Mouse (Mus musculus): ENCODE results near the gene Hist1h2bl. TPM values are rescaled to one million over a fixed set of nuclear protein-coding genes. Genes with fewer than 3 reads are reported as not detected.
A peak's percentile ranks its signal among the peaks of the same experiment; 100 is the strongest.
"Not testable (repeated sequence)": the region's sequence is repeated elsewhere in the genome, so short reads cannot be mapped to it uniquely, and the experiment has no call there.

Hist1h2bl gene
- 1.6 and 1.7 TPM in 2 replicates for polyA plus RNA-seq (2016; fragmentation: Nextera tagmentation; extraction: Ambion mirVana)

DNA sequence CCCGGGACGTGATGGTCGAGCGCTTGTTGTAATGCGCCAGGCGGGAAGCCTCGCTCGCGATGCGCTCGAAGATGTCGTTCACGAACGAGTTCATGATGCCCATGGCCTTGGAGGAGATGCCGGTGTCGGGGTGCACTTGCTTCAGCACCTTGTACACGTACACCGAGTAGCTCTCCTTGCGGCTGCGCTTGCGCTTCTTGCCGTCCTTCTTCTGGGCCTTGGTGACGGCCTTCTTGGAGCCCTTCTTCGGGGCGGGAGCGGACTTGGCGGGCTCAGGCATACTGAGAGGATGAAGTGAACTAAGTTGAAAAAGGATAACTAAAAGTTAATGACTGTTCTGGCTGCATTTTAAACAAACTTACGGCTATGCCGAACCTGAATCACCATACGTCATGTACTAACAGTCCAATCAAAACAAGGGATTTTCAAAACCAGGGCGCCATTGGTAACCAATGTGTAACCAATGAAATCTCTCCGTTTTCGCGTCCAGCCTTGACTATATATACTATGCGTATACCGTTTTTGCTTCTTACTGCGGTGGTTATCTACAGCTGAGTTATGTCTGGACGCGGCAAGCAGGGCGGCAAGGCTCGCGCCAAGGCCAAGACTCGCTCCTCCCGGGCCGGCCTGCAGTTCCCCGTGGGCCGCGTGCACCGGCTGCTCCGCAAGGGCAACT, at the start of gene Hist1h2bl, which contains the start of gene Hist1h2ai:
Hist1h2bl (minus strand) TSS at position 280 of the 676 bp plus-strand sequence.
Hist1h2ai (plus strand) TSS at position 559 of the 676 bp plus-strand sequence.
- ATAC-seq (ENCODE audit: low FRiP score, low read depth): peak; percentile 91
- under 1% methylated on average over 38 of the region's 50 CpGs for WGBS
- H3K9me3 ChIP-seq; H3K27me3 ChIP-seq (replicated peaks); H3K36me3 ChIP-seq: not testable (repeated sequence)
- peak within 1 kb of the TSS; percentile 74 for H3K4me2 ChIP-seq (replicated peaks)
- H3K4me3 ChIP-seq: peak within 1 kb of the TSS; percentile 44
- peak within 1 kb of the TSS; percentile 88 for H3K27ac ChIP-seq
- H3K9ac ChIP-seq: peak within 1 kb of the TSS; percentile 69
- H3K4me1 ChIP-seq: peaks cover 19% of the 10 kb centered on the region

- 65% methylated on average over 1 of the region's 1 CpGs for whole genome bisulfite sequencing
- H3K4me2 ChIP-seq (replicated peaks): peak overlapping the region; percentile 42; the same call in 1 of the 2 replicates
Measured at GRCm38 (mm10) chr13:21755707-21756106, 39.8 kb upstream of the Hist1h2bl start.

GRCm38 (mm10) chr13:21754294-21755001, 38.5 kb upstream of the Hist1h2bl start:
- not testable (repeated sequence) for H3K4me1 ChIP-seq; H3K36me3 ChIP-seq; H3K9me3 ChIP-seq; H3K27me3 ChIP-seq (replicated peaks)
- peak; percentile 11 for ATAC-seq (ENCODE audit: low FRiP score, low read depth)
- peak overlapping the region; percentile 35 for H3K4me3 ChIP-seq
- 0% methylated on average over 26 of the region's 26 CpGs for WGBS
- H3K27ac ChIP-seq: peak overlapping the region; percentile 50; the same call in 1 of the 2 replicates
- H3K4me2 ChIP-seq (replicated peaks): peak overlapping the region; percentile 67
- peak overlapping the region; percentile 52 for H3K9ac ChIP-seq

More at GRCm38 (mm10) chr13:21755707-21756106, 39.8 kb upstream of the Hist1h2bl start:
- ATAC-seq (ENCODE audit: low FRiP score, low read depth): no peak
- H3K4me3 ChIP-seq: no peak overlapping the region
- H3K36me3 ChIP-seq: no peaks in the 10 kb centered on the region
- H3K27ac ChIP-seq: no peak overlapping the region
- H3K9ac ChIP-seq: no peak overlapping the region
- H3K4me1 ChIP-seq: peaks cover 3% of the 10 kb centered on the region; the same call in 1 of the 2 replicates
- H3K9me3 ChIP-seq: no peaks in the 10 kb centered on the region
- H3K27me3 ChIP-seq (replicated peaks): no peaks in the 10 kb centered on the region

DNA sequence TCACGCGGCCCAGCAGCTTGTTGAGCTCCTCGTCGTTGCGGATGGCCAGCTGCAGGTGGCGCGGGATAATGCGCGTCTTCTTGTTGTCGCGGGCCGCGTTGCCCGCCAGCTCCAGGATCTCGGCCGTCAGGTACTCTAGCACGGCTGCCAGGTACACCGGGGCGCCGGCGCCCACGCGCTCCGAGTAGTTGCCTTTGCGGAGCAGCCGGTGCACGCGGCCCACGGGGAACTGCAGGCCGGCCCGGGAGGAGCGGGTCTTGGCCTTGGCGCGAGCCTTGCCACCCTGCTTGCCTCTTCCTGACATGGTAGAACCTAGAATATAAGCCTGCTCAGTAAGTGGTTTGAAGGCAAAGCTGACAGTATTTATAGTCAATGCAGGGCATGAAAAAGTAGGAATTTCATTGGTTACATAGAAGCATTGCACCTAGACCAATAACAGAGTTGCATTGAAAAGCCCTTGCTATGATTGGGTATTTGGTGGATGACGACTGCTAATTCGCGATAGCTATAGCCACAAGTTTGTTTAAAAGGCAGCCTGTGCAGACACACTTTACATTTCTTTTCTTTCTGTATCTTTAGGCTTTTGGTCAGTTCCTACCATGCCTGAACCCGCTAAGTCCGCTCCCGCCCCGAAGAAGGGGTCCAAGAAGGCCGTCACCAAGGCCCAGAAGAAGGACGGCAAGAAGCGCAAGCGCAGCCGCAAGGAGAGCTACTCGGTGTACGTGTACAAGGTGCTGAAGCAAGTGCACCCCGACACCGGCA, 37.8 kb upstream of the Hist1h2bl start, which contains the start of the genes Hist1h2ak and Hist1h2bn:
Hist1h2ak (minus strand) TSS at position 304 of the 762 bp plus-strand sequence.
Hist1h2bn (plus strand) TSS at position 600 of the 762 bp plus-strand sequence.
- ATAC-seq (ENCODE audit: low FRiP score, low read depth): peak; percentile 93
- under 1% methylated on average over 50 of the region's 50 CpGs for WGBS
- H3K9me3 ChIP-seq; H3K27me3 ChIP-seq (replicated peaks); H3K36me3 ChIP-seq: not testable (repeated sequence)
- peak within 1 kb of the TSS; percentile 84 for H3K27ac ChIP-seq
- peak within 1 kb of the TSS; percentile 67 for H3K4me2 ChIP-seq (replicated peaks)
- H3K9ac ChIP-seq: peak within 1 kb of the TSS; percentile 55
- H3K4me1 ChIP-seq: peaks cover 12% of the 10 kb centered on the region
- H3K4me3 ChIP-seq: peak within 1 kb of the TSS; percentile 43

GRCm38 (mm10) chr13:21753051-21753523, 37.1 kb upstream of the Hist1h2bl start:
- Histone ChIP-seq H3K27me3 (replicated peaks) (no peaks in the 10 kb centered on the region), H3K4me1 (peaks cover 12% of the 10 kb centered on the region), H3K9me3 (no peaks in the 10 kb centered on the region), H3K27ac (peak overlapping the region; percentile 84), H3K4me3 (peak overlapping the region; percentile 43), H3K36me3 (no peaks in the 10 kb centered on the region), H3K9ac (peak overlapping the region; percentile 55), H3K4me2 (replicated peaks) (peak overlapping the region; percentile 67)
- ATAC-seq (ENCODE audit: low FRiP score, low read depth): no peak
- 2% methylated on average over 10 of the region's 10 CpGs for WGBS

GRCm38 (mm10) chr13:21752356-21752755, 36.4 kb upstream of the Hist1h2bl start:
- 43% methylated on average over 3 of the region's 3 CpGs for WGBS
- no peak overlapping the region for H3K4me3 ChIP-seq
- no peak overlapping the region for H3K27ac ChIP-seq
- H3K27me3 ChIP-seq (replicated peaks): no peaks in the 10 kb centered on the region
- peak overlapping the region; percentile 67 for H3K4me2 ChIP-seq (replicated peaks)
- no peaks in the 10 kb centered on the region for H3K9me3 ChIP-seq
- H3K4me1 ChIP-seq: peaks cover 12% of the 10 kb centered on the region
- no peak for ATAC-seq (ENCODE audit: low FRiP score, low read depth)
- no peaks in the 10 kb centered on the region for H3K36me3 ChIP-seq
- no peak overlapping the region for H3K9ac ChIP-seq

GRCm38 (mm10) chr13:21751827-21752226, 35.9 kb upstream of the Hist1h2bl start:
- Histone ChIP-seq H3K9ac (no peak overlapping the region), H3K4me3 (no peak overlapping the region), H3K4me1 (peaks cover 12% of the 10 kb centered on the region), H3K27me3 (replicated peaks) (no peaks in the 10 kb centered on the region), H3K27ac (no peak overlapping the region), H3K4me2 (replicated peaks) (peak overlapping the region; percentile 67; the same call in 1 of the 2 replicates), H3K36me3 (no peaks in the 10 kb centered on the region), H3K9me3 (no peaks in the 10 kb centered on the region)
- no peak for ATAC-seq (ENCODE audit: low FRiP score, low read depth)
- 79% methylated on average over 3 of the region's 3 CpGs for WGBS

- H3K4me2 ChIP-seq (replicated peaks): peak overlapping the region; percentile 25; the same call in 1 of the 2 replicates
- H3K9me3 ChIP-seq: no peaks in the 10 kb centered on the region
- H3K27me3 ChIP-seq (replicated peaks): no peaks in the 10 kb centered on the region
- ATAC-seq (ENCODE audit: low FRiP score, low read depth): no peak
- H3K27ac ChIP-seq: no peak overlapping the region
- H3K4me3 ChIP-seq: no peak overlapping the region
- H3K36me3 ChIP-seq: no peaks in the 10 kb centered on the region
- peaks cover 12% of the 10 kb centered on the region for H3K4me1 ChIP-seq
- H3K9ac ChIP-seq: no peak overlapping the region
Measured at GRCm38 (mm10) chr13:21751417-21751816, 35.5 kb upstream of the Hist1h2bl start.

DNA sequence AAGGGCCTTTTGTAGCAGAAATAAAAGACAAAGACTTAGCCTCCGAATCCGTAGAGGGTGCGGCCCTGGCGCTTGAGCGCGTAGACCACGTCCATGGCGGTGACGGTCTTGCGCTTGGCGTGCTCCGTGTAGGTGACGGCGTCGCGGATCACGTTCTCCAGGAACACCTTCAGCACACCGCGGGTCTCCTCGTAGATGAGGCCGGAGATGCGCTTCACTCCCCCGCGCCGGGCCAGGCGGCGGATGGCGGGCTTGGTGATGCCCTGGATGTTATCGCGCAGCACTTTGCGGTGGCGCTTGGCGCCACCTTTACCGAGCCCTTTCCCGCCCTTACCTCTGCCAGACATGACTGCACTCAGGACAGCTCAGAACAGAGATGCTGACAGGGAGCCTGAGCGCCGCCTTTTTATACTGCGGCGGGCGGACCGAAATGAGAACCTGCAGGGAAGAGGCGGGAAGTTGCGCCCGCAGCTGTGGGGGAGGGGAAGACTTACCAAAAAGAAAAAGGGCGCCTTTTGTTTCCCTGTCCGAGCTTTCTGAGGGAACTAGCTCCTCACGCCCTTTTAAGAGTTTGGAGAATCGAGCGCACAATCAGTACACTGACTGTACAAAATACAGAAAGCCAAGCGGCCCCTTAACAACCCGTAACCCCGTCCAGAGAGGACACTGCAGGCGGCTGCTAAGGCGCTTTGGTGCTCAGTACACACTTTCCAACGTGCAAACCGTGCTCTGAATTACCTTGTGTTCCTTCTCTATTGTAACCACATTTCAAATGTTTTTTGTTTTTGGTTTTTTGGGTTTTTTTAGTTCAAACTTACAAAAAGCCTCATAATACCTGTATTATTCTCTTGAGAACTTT, 34.4 kb upstream of the Hist1h2bl start, which contains the start of gene Hist1h4k:
Hist1h4k (minus strand) TSS at position 347 of the 859 bp plus-strand sequence.
- not testable (repeated sequence) for H3K27me3 ChIP-seq (replicated peaks); H3K36me3 ChIP-seq; H3K9me3 ChIP-seq
- H3K4me3 ChIP-seq: peak within 1 kb of the TSS; percentile 51
- peak within 1 kb of the TSS; percentile 85 for H3K4me2 ChIP-seq (replicated peaks)
- H3K4me1 ChIP-seq: peaks cover 12% of the 10 kb centered on the region
- peak within 1 kb of the TSS; percentile 72; the same call in 1 of the 2 replicates for H3K27ac ChIP-seq
- peak within 1 kb of the TSS; percentile 68 for H3K9ac ChIP-seq
- ATAC-seq (ENCODE audit: low FRiP score, low read depth): peak; percentile 79
- WGBS: under 1% methylated on average over 47 of the region's 56 CpGs

DNA sequence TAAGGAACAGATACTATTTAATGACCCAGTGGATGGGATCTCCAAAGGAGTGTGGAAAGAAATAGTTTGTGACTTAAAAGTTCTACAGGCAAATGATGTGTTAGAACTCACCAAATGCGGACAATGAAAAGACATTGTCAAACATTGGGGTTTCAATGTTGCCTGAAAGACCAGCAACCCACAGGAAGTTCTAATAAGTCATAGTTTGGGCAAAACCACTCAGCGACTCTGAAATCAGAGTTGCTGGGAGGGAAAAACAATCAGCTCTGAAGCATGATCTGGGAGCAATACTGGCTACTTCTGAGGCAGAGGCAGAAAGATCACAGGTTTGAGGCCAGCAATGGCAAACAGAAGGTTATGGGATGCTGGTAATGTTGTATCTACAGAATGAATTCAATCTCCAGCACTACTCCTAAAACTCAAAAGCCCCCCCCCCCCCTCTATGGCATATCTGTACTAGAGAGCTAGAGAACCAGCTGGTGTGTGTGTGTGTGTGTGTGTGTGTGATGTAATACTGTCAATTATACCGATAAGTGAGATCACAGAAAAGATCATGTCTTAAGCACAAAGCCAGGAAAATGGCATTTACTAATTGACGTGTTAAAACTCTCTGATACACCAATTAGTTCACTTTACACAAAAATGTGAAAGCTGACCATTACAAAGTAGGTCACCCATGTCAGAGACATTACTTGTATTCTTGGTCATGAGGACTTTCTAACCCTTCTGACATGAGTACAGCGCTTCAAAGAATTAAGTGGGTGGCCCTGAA, 33.6 kb upstream of the Hist1h2bl start:
- H3K27ac ChIP-seq: 0 out of 2 replicates have a peak overlapping the region, but pooled peaks have one; percentile 16
- ATAC-seq (ENCODE audit: low FRiP score, low read depth): no peak; the same call in 1 of the 2 replicates
- WGBS: 3% methylated on average over 5 of the region's 5 CpGs
- H3K9ac ChIP-seq: peak overlapping the region; percentile 68
- H3K4me3 ChIP-seq: peak overlapping the region; percentile 51
- H3K4me1 ChIP-seq: peaks cover 12% of the 10 kb centered on the region
- H3K27me3 ChIP-seq (replicated peaks): no peaks in the 10 kb centered on the region
- H3K9me3 ChIP-seq: no peaks in the 10 kb centered on the region
- H3K36me3 ChIP-seq: no peaks in the 10 kb centered on the region
- peak overlapping the region; percentile 85 for H3K4me2 ChIP-seq (replicated peaks)

Measured in neural tube, embryonic 12.5 days (tissue).